Mouse (Mus musculus) heart, embryonic 13.5 days (tissue): ENCODE measurements around the gene Eno3. TPM values are rescaled to one million over a fixed set of nuclear protein-coding genes. Genes with fewer than 3 reads are reported as not detected.

Source experiments
- ATAC-seq: fragments of 200-750 bp; cut with Nextera tagmentation; 2 replicates; pipeline ENCODE4 v1.8.0; 2017; ENCODE audit warnings: moderate TSS enrichment; ENCODE audit not compliant: insufficient number of reproducible peaks, low FRiP score, low TSS enrichment; ENCODE audit errors: extremely low read depth
- H3K27ac ChIP-seq: fragments of 300-500 bp; sonication (generic); replicated peaks from 2 replicates; pipeline ENCODE4 v1.5.1; 2015; ENCODE audit warnings: moderate library complexity, mild to moderate bottlenecking, inconsistent platforms
- H3K27me3 ChIP-seq: fragments of 300-500 bp; sonication (generic); replicated peaks from 2 replicates; pipeline ENCODE4 v1.6.1; 2015; ENCODE audit warnings: mild to moderate bottlenecking, inconsistent platforms
- H3K36me3 ChIP-seq: fragments of 300-500 bp; sonication (generic); 2 replicates; pipeline ENCODE4 v1.6.1; 2015; ENCODE audit warnings: mild to moderate bottlenecking, inconsistent platforms
- H3K4me1 ChIP-seq: fragments of 300-500 bp; sonication (generic); 2 replicates; pipeline ENCODE4 v1.6.1; 2015; ENCODE audit warnings: inconsistent platforms
- H3K4me2 ChIP-seq: fragments of 300-500 bp; sonication (generic); 2 replicates; pipeline ENCODE4 v1.6.1; 2015; ENCODE audit warnings: inconsistent platforms, mild to moderate bottlenecking, moderate library complexity
- H3K4me3 ChIP-seq: fragments of 300-500 bp; sonication (generic); 2 replicates; pipeline ENCODE4 v1.5.1; 2015; ENCODE audit warnings: moderate library complexity, mild to moderate bottlenecking, inconsistent platforms
- H3K9ac ChIP-seq: fragments of 300-500 bp; sonication (generic); 2 replicates; pipeline ENCODE4 v1.6.1; 2015; ENCODE audit warnings: inconsistent platforms, mild to moderate bottlenecking, moderate library complexity
- H3K9me3 ChIP-seq: fragments of 300-500 bp; sonication (generic); 2 replicates; pipeline ENCODE4 v1.6.1; 2016; ENCODE audit warnings: inconsistent platforms
- WGBS: fragments of 180-500 bp; shearing (Covaris S2); methylation state at CpG from one replicate; pipeline ENCODE4 v1.1.7; 2015; ENCODE audit warnings: mixed read lengths; 5-methylcytosine and 5-hydroxymethylcytosine counted together
- polyA plus RNA-seq: library from polyadenylated mRNA; unstranded; fragments of >200 nt; fragmentation: Nextera tagmentation; extraction: Ambion mirVana; gene quantifications from 2 replicates; pipeline ENCODE4 v1.2.1, GENCODE M21; 2015

Eno3 gene
- polyA plus RNA-seq, 1 experiment from 2014 or later, result 273 TPM

- no peak overlapping the region for H3K27ac ChIP-seq
- no peaks in the 10 kb centered on the region for H3K27me3 ChIP-seq
- ATAC-seq, result no peak
- H3K9me3 ChIP-seq, result no peaks in the 10 kb centered on the region
- peaks cover 38% of the 10 kb centered on the region for H3K4me1 ChIP-seq
- H3K9ac ChIP-seq, result peak overlapping the region; percentile 95
- H3K36me3 ChIP-seq, result peaks cover 47% of the 10 kb centered on the region
- no peak overlapping the region; the same call in 1 of the 2 replicates for H3K4me2 ChIP-seq
- no peak overlapping the region for H3K4me3 ChIP-seq
- 92% methylated on average over 8 of the region's 8 CpGs for WGBS
Observed at GRCm38 (mm10) chr11:70644564-70645103, 12.4 kb upstream of the Eno3 start.

DNA sequence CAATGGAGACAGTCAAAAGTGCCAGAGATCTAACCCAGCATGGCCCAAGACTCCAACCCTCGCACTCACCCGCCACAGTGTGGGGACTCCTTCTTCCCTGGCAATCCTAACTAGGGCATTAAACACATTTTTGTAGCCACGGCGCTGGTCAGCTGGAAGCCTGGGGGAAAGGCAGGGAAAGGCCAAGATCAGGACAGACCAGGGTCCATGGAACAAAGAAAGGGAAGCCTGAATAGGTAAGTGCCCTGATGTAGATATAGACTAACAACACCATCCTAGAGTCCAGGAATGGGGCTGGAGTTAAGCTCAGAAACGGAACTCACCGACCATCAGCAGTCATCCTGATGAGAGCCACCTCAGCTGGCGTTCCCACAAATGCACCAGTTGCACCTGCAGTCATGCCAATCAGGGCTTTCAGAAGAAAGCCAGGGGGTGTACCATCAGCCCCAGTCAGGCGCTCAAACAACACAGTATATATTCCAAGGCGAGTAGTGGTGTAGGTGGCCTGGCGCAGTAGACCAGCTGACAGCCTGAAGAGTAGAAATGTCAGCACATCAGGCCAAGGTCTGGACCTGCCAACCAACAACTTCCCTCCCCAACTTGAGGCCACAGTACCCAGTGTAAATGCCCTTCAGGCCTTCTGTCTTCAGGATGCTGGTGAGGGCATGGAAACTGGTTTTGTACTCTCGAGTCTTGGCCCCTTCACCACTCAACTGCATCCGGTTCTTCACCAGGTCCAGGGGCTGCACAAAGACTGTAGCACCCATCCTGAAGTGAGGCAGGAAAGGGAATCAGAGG is 11.3 kb upstream of the Eno3 start:
- H3K27ac ChIP-seq, result peak overlapping the region; percentile 95
- H3K4me3 ChIP-seq, result peak overlapping the region; percentile 77
- WGBS, result 74% methylated on average over 12 of the region's 12 CpGs
- no peak for ATAC-seq
- H3K36me3 ChIP-seq, result peaks cover 57% of the 10 kb centered on the region
- peak overlapping the region; percentile 80 for H3K4me2 ChIP-seq
- peaks cover 43% of the 10 kb centered on the region for H3K4me1 ChIP-seq
- no peaks in the 10 kb centered on the region for H3K9me3 ChIP-seq
- H3K27me3 ChIP-seq, result no peaks in the 10 kb centered on the region
- H3K9ac ChIP-seq, result peak overlapping the region; percentile 95

DNA sequence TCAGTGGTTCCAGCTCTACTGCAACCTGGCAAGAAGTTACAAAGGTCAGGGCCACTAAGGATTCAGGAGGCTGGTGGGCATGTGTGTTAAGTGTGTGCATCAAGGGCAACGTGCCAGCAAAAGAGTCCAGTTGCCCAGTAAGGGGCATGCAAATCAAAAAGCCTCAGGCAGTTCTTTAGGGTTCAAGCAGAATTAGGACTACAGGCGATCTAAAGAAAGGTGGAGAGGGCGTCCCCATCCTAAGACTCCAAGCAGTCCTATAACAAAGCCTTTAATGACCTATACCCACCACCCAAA is 10.8 kb upstream of the Eno3 start:
- Histone ChIP-seq H3K27me3 (no peaks in the 10 kb centered on the region), H3K4me1 (peaks cover 48% of the 10 kb centered on the region), H3K9me3 (no peaks in the 10 kb centered on the region), H3K36me3 (peaks cover 63% of the 10 kb centered on the region), H3K4me2 (peak overlapping the region; percentile 80), H3K27ac (peak overlapping the region; percentile 95), H3K9ac (peak overlapping the region; percentile 95), H3K4me3 (peak overlapping the region; percentile 77)
- no peak for ATAC-seq
- WGBS, result 23% methylated on average over 3 of the region's 3 CpGs

DNA sequence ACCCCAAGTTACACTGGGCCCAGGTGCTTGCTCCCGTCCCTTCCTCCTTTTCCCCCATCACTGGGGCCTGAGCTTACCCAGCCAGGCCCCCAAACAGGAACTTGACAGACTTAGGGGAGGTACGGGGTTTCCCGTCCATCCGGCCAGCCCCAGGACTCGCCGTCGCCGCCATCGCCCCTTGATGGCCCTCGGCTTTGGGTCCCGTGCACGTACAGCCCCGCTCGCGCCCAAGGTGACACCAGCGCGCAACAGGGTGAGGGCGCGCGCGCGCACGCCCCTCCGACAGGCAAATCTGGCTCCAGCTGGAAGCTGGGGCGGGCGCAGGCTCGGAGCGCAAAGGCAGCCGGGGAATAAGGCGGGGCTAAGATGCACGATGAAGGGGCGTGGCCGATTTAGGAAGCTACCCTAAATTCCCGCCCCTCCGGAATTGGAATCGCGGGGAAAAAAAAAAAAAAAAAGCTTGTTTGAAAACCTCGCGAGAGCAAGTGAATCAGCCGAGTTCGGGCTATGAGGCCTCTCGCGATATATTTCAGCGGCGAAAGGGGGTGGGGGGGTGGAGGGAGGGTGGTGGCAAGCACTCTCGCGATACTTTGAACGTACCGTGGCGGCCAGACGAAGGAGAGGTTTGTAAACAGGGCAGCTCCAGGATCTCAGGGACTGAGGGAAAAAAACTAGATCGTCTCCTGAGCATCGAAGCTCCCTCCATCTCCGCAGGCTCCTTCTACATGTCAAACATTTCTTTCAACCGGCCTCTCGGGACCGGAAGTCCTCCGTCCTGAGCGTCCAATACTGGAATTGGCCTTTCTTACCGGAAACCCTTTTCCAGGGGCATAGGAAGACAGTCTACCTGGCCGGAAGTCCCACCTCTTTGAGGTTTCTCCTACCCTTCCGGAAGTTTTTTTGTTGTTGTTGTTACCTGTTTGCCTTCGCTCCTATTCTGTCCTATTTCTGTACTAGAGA is 10.0 kb upstream of the Eno3 start, which contains the start of the genes Rnf167 and Slc25a11:
Gene Rnf167 (plus strand): TSS at position 545 of the 960 bp plus-strand sequence.
Gene Slc25a11 (minus strand): TSS at position 789 of the 960 bp plus-strand sequence.
- Histone ChIP-seq H3K4me2 (peak within 1 kb of the TSS; percentile 99), H3K4me1 (peaks cover 56% of the 10 kb centered on the region), H3K27me3 (no peaks in the 10 kb centered on the region), H3K9me3 (no peaks in the 10 kb centered on the region), H3K36me3 (peaks cover 70% of the 10 kb centered on the region), H3K9ac (peak within 1 kb of the TSS; percentile 96), H3K4me3 (peak within 1 kb of the TSS; percentile 77), H3K27ac (peak within 1 kb of the TSS; percentile 95)
- under 1% methylated on average over 63 of the region's 63 CpGs for WGBS
- ATAC-seq, result peak; percentile 86

GRCm38 (mm10) chr11:70647716-70648420 is 9.1 kb upstream of the Eno3 start:
- ATAC-seq, result no peak; the same call in 1 of the 2 replicates
- WGBS, result 3% methylated on average over 28 of the region's 28 CpGs
- no peaks in the 10 kb centered on the region for H3K27me3 ChIP-seq

GRCm38 (mm10) chr11:70648512-70648911 is 8.5 kb upstream of the Eno3 start:
- H3K27me3 ChIP-seq, result no peaks in the 10 kb centered on the region
- ATAC-seq, result no peak
- H3K9me3 ChIP-seq, result no peaks in the 10 kb centered on the region
- H3K4me2 ChIP-seq, result peak overlapping the region; percentile 99
- peaks cover 71% of the 10 kb centered on the region for H3K36me3 ChIP-seq
- H3K9ac ChIP-seq, result peak overlapping the region; percentile 96
- peaks cover 68% of the 10 kb centered on the region for H3K4me1 ChIP-seq
- H3K27ac ChIP-seq, result peak overlapping the region; percentile 94; the same call in 1 of the 2 replicates
- WGBS, result 68% methylated on average over 4 of the region's 4 CpGs
- peak overlapping the region; percentile 77 for H3K4me3 ChIP-seq

More at GRCm38 (mm10) chr11:70647716-70648420, 9.1 kb upstream of the Eno3 start:
- no peaks in the 10 kb centered on the region for H3K9me3 ChIP-seq
- H3K4me2 ChIP-seq, result peak overlapping the region; percentile 99
- H3K4me1 ChIP-seq, result peaks cover 65% of the 10 kb centered on the region
- H3K9ac ChIP-seq, result peak overlapping the region; percentile 96
- peak overlapping the region; percentile 94 for H3K27ac ChIP-seq
- peaks cover 76% of the 10 kb centered on the region for H3K36me3 ChIP-seq
- H3K4me3 ChIP-seq, result peak overlapping the region; percentile 77

DNA sequence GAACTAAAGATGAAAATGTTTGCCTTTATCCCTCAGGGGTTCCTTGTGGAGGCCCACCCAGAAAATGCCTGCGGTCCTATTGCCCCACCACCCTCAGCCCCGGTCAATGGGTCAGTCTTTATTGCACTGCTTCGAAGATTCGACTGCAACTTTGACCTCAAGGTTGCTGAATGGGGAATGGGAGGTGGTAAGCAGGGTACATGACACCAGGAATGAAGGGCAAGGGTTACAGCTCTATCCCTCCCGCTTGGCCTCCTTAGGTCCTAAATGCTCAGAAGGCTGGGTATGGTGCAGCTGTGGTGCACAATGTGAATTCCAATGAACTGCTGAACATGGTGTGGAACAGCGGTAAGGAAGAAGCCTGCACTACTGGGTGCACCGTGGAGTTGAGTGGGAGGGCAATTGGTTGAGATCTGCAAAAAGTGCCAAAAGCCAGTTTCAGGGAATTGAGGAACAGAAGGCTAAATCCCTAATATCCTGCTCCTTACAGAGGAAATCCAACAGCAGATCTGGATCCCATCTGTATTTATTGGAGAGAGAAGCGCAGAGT is 7.7 kb upstream of the Eno3 start:
- no peak for ATAC-seq
- Histone ChIP-seq H3K9me3 (no peaks in the 10 kb centered on the region), H3K4me3 (peak overlapping the region; percentile 77), H3K9ac (peak overlapping the region; percentile 96; the same call in 1 of the 2 replicates), H3K27ac (no peak overlapping the region), H3K36me3 (peaks cover 63% of the 10 kb centered on the region), H3K4me1 (peaks cover 68% of the 10 kb centered on the region), H3K4me2 (peak overlapping the region; percentile 99), H3K27me3 (no peaks in the 10 kb centered on the region)
- 80% methylated on average over 8 of the region's 8 CpGs for WGBS

DNA sequence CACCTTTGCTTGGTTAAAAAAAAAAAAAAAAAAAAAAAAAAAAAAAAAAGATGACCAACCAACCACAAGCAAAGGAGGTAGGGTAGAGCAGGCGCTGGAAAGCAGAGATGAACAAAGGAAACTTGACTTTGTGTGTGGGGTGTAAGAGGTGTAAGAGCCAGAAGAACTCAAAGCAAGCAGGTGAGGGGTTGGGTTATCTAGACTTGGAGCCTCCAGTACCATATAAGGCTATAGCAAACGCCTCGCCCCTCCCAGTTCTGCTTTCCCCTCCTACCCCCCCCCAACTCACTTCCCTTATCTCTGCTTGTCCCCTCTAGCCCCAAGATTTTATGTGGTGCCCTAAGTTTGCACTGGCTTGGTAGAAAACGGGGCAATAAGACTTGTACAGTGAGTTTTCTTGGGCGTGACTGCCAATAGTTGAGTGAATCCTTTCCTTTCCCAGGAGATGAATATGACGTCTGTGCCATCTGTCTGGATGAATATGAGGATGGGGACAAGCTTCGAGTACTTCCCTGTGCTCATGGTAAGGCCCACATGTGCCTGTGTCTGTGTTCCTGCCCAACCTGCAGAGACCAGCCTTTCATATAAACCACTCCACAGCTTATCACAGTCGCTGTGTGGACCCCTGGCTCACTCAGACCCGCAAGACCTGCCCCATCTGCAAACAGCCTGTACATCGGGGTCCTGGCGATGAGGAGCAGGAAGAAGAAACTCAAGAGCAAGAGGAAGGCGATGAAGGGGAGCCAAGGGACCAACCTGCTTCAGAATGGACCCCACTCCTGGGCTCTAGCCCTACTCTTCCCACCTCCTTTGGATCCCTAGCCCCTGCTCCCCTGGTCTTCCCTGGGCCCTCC is 6.5 kb upstream of the Eno3 start:
- Histone ChIP-seq H3K9me3 (no peaks in the 10 kb centered on the region), H3K4me2 (peak overlapping the region; percentile 94), H3K4me3 (peak overlapping the region; percentile 100), H3K27ac (peak overlapping the region; percentile 42), H3K4me1 (peaks cover 66% of the 10 kb centered on the region), H3K9ac (peak overlapping the region; percentile 70), H3K27me3 (no peaks in the 10 kb centered on the region), H3K36me3 (peaks cover 50% of the 10 kb centered on the region)
- no peak for ATAC-seq
- WGBS, result 67% methylated on average over 12 of the region's 12 CpGs

DNA sequence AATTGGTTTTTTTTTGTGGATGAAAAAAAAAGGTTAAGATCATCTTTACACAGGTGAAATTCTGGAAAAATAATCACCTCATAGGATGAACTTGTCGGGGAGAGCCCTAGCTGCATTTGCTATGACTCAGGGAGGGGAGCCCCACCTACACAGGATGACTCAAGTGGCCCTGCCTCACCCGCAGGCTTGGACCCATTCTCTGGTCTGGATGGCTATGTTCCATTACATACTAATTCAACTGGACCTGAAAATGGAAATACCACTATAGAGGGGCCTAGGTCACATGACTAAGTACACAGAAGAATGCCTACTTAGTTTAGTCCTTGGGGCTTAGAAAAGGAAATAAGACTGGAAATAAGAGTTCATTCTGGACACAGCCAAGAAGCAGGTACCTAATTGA is 5.6 kb upstream of the Eno3 start:
- peak overlapping the region; percentile 94 for H3K4me2 ChIP-seq
- H3K36me3 ChIP-seq, result peaks cover 47% of the 10 kb centered on the region
- H3K27me3 ChIP-seq, result no peaks in the 10 kb centered on the region
- ATAC-seq, result no peak
- H3K27ac ChIP-seq, result peak overlapping the region; percentile 42
- H3K4me1 ChIP-seq, result peaks cover 66% of the 10 kb centered on the region
- peak overlapping the region; percentile 100 for H3K4me3 ChIP-seq
- H3K9me3 ChIP-seq, result no peaks in the 10 kb centered on the region
- H3K9ac ChIP-seq, result peak overlapping the region; percentile 70; the same call in 1 of the 2 replicates
- 61% methylated on average over 2 of the region's 2 CpGs for WGBS
